In genomic region chr5:115509790-115510689, GRCm38 (mm10) we compare ENCODE assay signal across 8 mouse cellular contexts. TPM values are rescaled to one million over a fixed set of nuclear protein-coding genes. Genes with fewer than 3 reads are reported as not detected.
DNase-seq lines count a peak whose midpoint lies in the region; ATAC-seq and TF ChIP-seq lines count a peak whose summit lies in the region.

No protein-coding gene starts in this region.

- H3K27ac ChIP-seq in cerebellum, adult 2 months (ENCODE audit: insufficient read depth, low read length): peak overlapping the region; percentile 31
- H3K27ac ChIP-seq in liver, embryonic 14.5 days: no peak overlapping the region
- peak overlapping the region; percentile 86 for H3K27ac ChIP-seq in stomach, postnatal 0 days (replicated peaks)

- peak overlapping the region; percentile 79 for H3K4me2 ChIP-seq in liver, embryonic 14.5 days (ENCODE audit: low read depth)
- H3K4me2 ChIP-seq in stomach, postnatal 0 days (replicated peaks; ENCODE audit: low read depth): peak overlapping the region; percentile 87

- ATAC-seq in liver, embryonic 14.5 days (ENCODE audit: insufficient read depth): no peak
- no peak for ATAC-seq in stomach, postnatal 0 days (ENCODE audit: low FRiP score, low TSS enrichment)

- no peaks in the 10 kb centered on the region for H3K27me3 ChIP-seq in cerebellum, adult 2 months (ENCODE audit: control insufficient read depth, insufficient read depth, low read length)
- H3K27me3 ChIP-seq in liver, embryonic 14.5 days (ENCODE audit: control insufficient read depth, insufficient read depth, low read length): no peaks in the 10 kb centered on the region
- H3K27me3 ChIP-seq in stomach, postnatal 0 days (ENCODE audit: control insufficient read depth, insufficient read depth, low read length): no peaks in the 10 kb centered on the region

- 31% methylated on average over 15 of the region's 15 CpGs for WGBS in cerebellum, adult 2 months
- WGBS in liver, embryonic 14.5 days (ENCODE audit: insufficient replicate concordance): 45% methylated on average over 15 of the region's 15 CpGs
- 68% methylated on average over 15 of the region's 15 CpGs for WGBS in stomach, postnatal 0 days

- no peak for TF ChIP-seq EP300 in liver, embryonic 14.5 days (IDR thresholded peaks at IDR 0.05; ENCODE audit: low read depth)
- no peak for TF ChIP-seq EP300 in stomach, postnatal 0 days (optimal IDR thresholded peaks at IDR 0.05)

- no peak overlapping the region for H3K9ac ChIP-seq in liver, embryonic 14.5 days (replicated peaks)
- peak overlapping the region; percentile 41 for H3K9ac ChIP-seq in stomach, postnatal 0 days (ENCODE audit: low read length)

- TF ChIP-seq POLR2A in cerebellum, adult 2 months (IDR thresholded peaks at IDR 0.05; ENCODE audit: borderline replicate concordance, insufficient read depth, low read length): no peak

- H3K9me3 ChIP-seq in liver, embryonic 14.5 days (ENCODE audit: control insufficient read depth, low read length): no peaks in the 10 kb centered on the region
- no peaks in the 10 kb centered on the region for H3K9me3 ChIP-seq in stomach, postnatal 0 days (ENCODE audit: control insufficient read depth, low read length)

- H3K36me3 ChIP-seq in liver, embryonic 14.5 days (replicated peaks; ENCODE audit: control insufficient read depth, insufficient read depth, low read depth): no peaks in the 10 kb centered on the region
- no peaks in the 10 kb centered on the region for H3K36me3 ChIP-seq in stomach, postnatal 0 days (ENCODE audit: control insufficient read depth, insufficient read depth, low read length)

- TF ChIP-seq CTCF in cerebellum, adult 2 months (IDR thresholded peaks at IDR 0.05; ENCODE audit: borderline replicate concordance, insufficient read depth, low read depth, low read length): no peak
- TF ChIP-seq CTCF in liver, embryonic 14.5 days (IDR thresholded peaks at IDR 0.05; ENCODE audit: low read depth): no peak
- TF ChIP-seq CTCF in stomach, postnatal 0 days (IDR thresholded peaks at IDR 0.05; ENCODE audit: low read depth): no peak

- intact Hi-C loops in gastrocnemius, postnatal 14 days (cut with DNase I; ENCODE audit: low total_unique reads): no loop called here

- H3K4me3 ChIP-seq in cerebellum, adult 2 months (replicated peaks; ENCODE audit: insufficient read depth, low read depth, low read length): peak overlapping the region; percentile 51
- no peak overlapping the region for H3K4me3 ChIP-seq in liver, embryonic 14.5 days (ENCODE audit: insufficient read depth in 1 of 2, low read depth in 2 of 2, low read length in 2 of 2)
- peak overlapping the region; percentile 93 for H3K4me3 ChIP-seq in stomach, postnatal 0 days (ENCODE audit: low read depth, low read length)

- peak in 1 of 2 experiments; percentile 45 for DNase-seq in cerebellum, adult 2 months
- DNase-seq in cerebellum, adult 11 months: no peak
- DNase-seq in thymus, postnatal 4 days: peak; percentile 34
- DNase-seq in thymus, postnatal 0 days (ENCODE audit: low spot score): no peak
- no peak for DNase-seq in liver, embryonic 14.5 days (ENCODE audit: low read depth in 3 of 3, low spot score in 3 of 3)
- DNase-seq in stomach, postnatal 0 days (ENCODE audit: low spot score): no peak
- no peak for DNase-seq in gastrocnemius, postnatal 14 days
- DNase-seq in thymus, postnatal 14 days: no peak

- H3K4me1 ChIP-seq in cerebellum, adult 2 months (ENCODE audit: control insufficient read depth, insufficient read depth, low read length): peaks cover 32% of the 10 kb centered on the region
- H3K4me1 ChIP-seq in liver, embryonic 14.5 days (replicated peaks; ENCODE audit: control insufficient read depth in 2 of 2, insufficient read depth in 2 of 2, low read length in 1 of 2): peaks cover 5 to 12% of the 10 kb centered on the region in 2 experiments; a peak in 2 of 4 replicates
- H3K4me1 ChIP-seq in stomach, postnatal 0 days (replicated peaks; ENCODE audit: control insufficient read depth, insufficient read depth): peaks cover 9% of the 10 kb centered on the region

RNA-seq across cellular contexts. Expression of gene Pxn, which starts 3.6 kb away (rescaled TPM):
- polyA plus RNA-seq in cerebellum, adult 2 months (2012; rRNA removed): 194 and 240 TPM in 2 replicates
- 40.2 and 44.8 TPM in 2 replicates for polyA plus RNA-seq in thymus, postnatal 0 days (2015; fragmentation: Nextera tagmentation; extraction: Ambion mirVana)
- 12.9 and 13.7 TPM in 2 replicates for polyA plus RNA-seq in liver, embryonic 14.5 days (2012; rRNA removed)
- 4.8 and 5.6 TPM in 2 replicates for polyA plus RNA-seq in liver, embryonic 14.5 days (2014; fragmentation: Nextera tagmentation; extraction: Ambion mirVana)
- 21.1 and 25.8 TPM in 2 replicates for polyA plus RNA-seq in stomach, postnatal 0 days (2015; fragmentation: Nextera tagmentation; extraction: Ambion mirVana)
- total RNA-seq in gastrocnemius, postnatal 14 days (2021): 10 to 100 TPM; 80.6 to 83.4 TPM

RNA-seq across cellular contexts. Expression of gene Sirt4, which starts 25.5 kb away (rescaled TPM):
- 114 and 122 TPM in 2 replicates for polyA plus RNA-seq in cerebellum, adult 2 months (2012; rRNA removed)
- 17.0 and 17.3 TPM in 2 replicates for polyA plus RNA-seq in thymus, postnatal 0 days (2015; fragmentation: Nextera tagmentation; extraction: Ambion mirVana)
- polyA plus RNA-seq in liver, embryonic 14.5 days (2012; rRNA removed): 8.4 and 9.4 TPM in 2 replicates
- 2.8 and 3.9 TPM in 2 replicates for polyA plus RNA-seq in liver, embryonic 14.5 days (2014; fragmentation: Nextera tagmentation; extraction: Ambion mirVana)
- 10.1 and 11.5 TPM in 2 replicates for polyA plus RNA-seq in stomach, postnatal 0 days (2015; fragmentation: Nextera tagmentation; extraction: Ambion mirVana)
- 10 to 100 TPM; 10.3 to 16.6 TPM for total RNA-seq in gastrocnemius, postnatal 14 days (2021)

RNA-seq across cellular contexts. Expression of gene Pla2g1b, which starts 44.0 kb away (rescaled TPM):
- polyA plus RNA-seq in cerebellum, adult 2 months (2012; rRNA removed): not detected in 2 replicates
- 0.99 TPM in 2 replicates for polyA plus RNA-seq in thymus, postnatal 0 days (2015; fragmentation: Nextera tagmentation; extraction: Ambion mirVana)
- not detected in 2 replicates for polyA plus RNA-seq in liver, embryonic 14.5 days (2012; rRNA removed)
- not detected in 2 replicates for polyA plus RNA-seq in liver, embryonic 14.5 days (2014; fragmentation: Nextera tagmentation; extraction: Ambion mirVana)
- 464 and 489 TPM in 2 replicates for polyA plus RNA-seq in stomach, postnatal 0 days (2015; fragmentation: Nextera tagmentation; extraction: Ambion mirVana)
- not detected for total RNA-seq in gastrocnemius, postnatal 14 days (2021)

RNA-seq across cellular contexts. Expression of gene Rplp0, which starts 49.2 kb away (rescaled TPM):
- polyA plus RNA-seq in cerebellum, adult 2 months (2012; rRNA removed): 478 and 485 TPM in 2 replicates
- 1,964 and 2,053 TPM in 2 replicates for polyA plus RNA-seq in thymus, postnatal 0 days (2015; fragmentation: Nextera tagmentation; extraction: Ambion mirVana)
- polyA plus RNA-seq in liver, embryonic 14.5 days (2012; rRNA removed): 1,933 and 2,132 TPM in 2 replicates
- polyA plus RNA-seq in liver, embryonic 14.5 days (2014; fragmentation: Nextera tagmentation; extraction: Ambion mirVana): 1,503 and 1,567 TPM in 2 replicates
- 1,317 and 1,335 TPM in 2 replicates for polyA plus RNA-seq in stomach, postnatal 0 days (2015; fragmentation: Nextera tagmentation; extraction: Ambion mirVana)
- 100 to 1,000 TPM; 780 to 872 TPM for total RNA-seq in gastrocnemius, postnatal 14 days (2021)

RNA-seq across cellular contexts. Expression of gene Gcn1l1, which starts 55.0 kb away (rescaled TPM):
- polyA plus RNA-seq in cerebellum, adult 2 months (2012; rRNA removed): 39.3 and 40.9 TPM in 2 replicates
- 19.9 and 21.5 TPM in 2 replicates for polyA plus RNA-seq in thymus, postnatal 0 days (2015; fragmentation: Nextera tagmentation; extraction: Ambion mirVana)
- 11.4 and 11.8 TPM in 2 replicates for polyA plus RNA-seq in liver, embryonic 14.5 days (2012; rRNA removed)
- polyA plus RNA-seq in liver, embryonic 14.5 days (2014; fragmentation: Nextera tagmentation; extraction: Ambion mirVana): 14.4 and 14.8 TPM in 2 replicates
- polyA plus RNA-seq in stomach, postnatal 0 days (2015; fragmentation: Nextera tagmentation; extraction: Ambion mirVana): 11.2 and 11.7 TPM in 2 replicates
- 10 to 100 TPM; 28.7 to 31.3 TPM for total RNA-seq in gastrocnemius, postnatal 14 days (2021)

Comparison
In these comparisons a context has a peak if more than half of its experiments do, and no peak if none do; other contexts are left out.
1. H3K4me3 ChIP-seq: peak in cerebellum, adult 2 months (single experiment) and stomach, postnatal 0 days (single experiment); none in liver, embryonic 14.5 days (0 of 2).
2. RNA of gene Pla2g1b, which starts 44.0 kb away (polyA plus RNA-seq): 464 to 489 TPM in stomach, postnatal 0 days; 0.99 TPM in thymus, postnatal 0 days, not detected in liver, embryonic 14.5 days and not detected in cerebellum, adult 2 months; every median in the first group is over 100 times any median in the second.